Mouse (Mus musculus) cerebellum, adult 11 months (tissue): Measurements from ENCODE around the gene Gm20696.

Experiments
- DNase-seq: peaks from one replicate; pipeline ENCODE4 v3.0.0; 2022

The Gm20696 gene

DNA sequence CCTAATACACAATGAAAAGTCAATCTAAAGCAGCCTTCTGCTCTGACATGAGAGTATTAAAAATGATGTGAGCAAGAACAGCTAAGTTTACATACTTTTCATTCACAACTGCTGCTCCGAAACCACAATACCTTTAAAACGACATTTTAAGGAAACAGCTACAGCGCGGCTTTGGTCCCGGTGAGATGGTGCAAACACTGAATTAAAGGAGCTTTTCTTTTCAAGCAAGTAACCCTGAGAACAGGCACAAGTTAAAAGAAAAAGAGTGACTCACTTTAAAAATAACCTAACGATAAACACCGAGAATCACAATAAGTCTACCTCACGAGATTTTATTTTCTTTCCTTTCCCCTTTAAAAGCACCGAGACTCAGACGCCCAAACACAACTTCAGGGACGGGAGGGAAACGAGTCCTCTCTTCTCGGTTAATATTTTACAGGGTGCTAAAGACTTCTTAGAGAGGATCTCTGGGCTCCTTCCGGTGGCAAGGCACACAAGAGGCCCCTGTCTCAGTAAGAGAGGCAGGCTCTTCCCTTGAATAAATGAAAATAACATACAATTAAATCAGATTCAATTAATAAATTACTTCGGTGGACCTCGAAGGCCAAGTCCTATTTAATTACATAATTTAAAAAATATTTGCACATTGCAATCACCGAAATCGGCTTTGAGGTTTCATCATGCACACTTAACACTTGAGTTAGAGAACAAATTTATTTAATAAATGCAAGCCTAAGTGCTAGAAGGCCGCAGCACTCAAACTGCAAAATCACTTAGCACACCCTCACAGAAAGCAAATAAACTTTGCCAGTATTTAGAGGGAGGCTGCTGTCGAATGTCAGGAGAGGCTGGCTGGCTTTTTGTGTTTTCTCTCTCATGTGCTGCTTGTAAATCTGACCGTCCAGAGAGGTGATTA is 391.0 kb downstream of the Gm20696 start:
- DNase-seq: no peak

DNA sequence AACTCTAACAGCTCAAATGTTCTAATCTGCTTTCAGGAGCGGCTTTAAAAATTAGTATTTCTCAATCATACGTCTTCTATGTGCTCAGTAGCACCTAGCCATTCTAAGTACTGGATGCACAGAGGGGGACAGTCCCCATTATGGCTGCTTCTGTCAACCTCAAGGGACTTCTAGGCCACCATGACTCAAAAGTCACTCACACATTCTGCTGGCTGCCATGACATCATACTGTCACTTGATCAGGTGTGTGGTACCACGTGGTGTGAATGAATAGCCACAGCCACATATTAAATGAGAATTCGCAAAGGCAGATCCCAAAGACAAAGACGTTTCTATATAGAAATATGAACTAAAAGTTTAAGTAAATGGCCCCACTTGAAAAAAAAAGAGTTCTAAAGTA is 391.9 kb downstream of the Gm20696 start:
- no peak for DNase-seq

DNA sequence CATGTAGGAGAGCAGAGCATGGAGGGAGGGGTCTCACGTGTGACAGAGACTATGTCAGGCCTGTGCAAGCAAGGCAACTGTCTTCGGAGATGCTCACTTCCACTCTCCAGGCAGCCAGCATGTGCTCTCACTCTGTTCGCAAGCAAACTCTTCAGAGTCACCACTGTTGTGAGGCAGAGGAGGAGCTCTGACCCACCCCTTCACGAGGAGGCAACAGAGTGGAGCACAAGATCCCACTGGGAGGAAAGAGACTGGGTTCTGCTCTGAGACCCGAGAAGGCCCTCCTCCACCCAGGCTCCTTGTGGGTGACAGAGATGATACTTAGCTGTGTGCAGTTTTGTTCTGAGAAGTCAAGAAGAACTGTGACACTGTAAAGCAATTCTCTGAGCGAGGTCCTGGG is 392.4 kb downstream of the Gm20696 start:
- DNase-seq: no peak

DNA sequence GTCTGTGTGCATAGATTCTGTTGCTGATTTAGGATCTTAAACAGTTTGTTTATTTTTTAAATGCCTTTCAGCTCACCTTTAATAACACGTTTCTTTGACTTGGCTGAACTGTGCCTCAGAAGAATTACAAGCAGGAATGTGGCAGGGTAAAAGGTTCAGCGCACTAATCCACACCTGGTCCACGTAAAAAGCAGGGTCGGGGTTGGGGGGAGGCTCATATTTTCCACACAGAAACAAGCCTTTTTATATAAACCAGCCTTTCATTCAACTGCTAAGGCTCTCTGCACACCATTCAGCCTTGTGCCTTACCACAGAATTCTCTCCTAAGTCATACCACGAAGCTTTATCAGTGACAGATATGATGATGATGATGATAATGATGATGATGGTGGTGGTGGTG is 393.4 kb downstream of the Gm20696 start:
- DNase-seq: no peak

DNA sequence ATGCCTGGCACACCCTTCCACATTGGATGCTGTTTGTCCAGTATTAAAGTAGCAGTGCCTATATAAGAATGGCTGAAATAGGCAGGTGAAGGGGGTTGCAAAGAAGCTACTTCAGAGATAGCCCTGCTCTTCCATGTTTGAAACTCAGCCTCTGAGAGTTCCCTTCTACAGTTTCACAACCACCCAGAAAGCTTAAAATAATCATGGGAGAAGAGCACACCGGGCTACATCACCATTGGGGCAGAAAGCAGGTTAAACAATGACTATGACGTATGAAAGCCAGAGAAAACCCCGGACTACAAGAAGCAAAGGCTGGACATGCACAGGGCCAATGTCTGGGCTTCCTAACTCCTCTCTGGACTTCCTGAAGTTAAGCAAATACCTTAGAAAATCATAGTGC is 394.4 kb downstream of the Gm20696 start:
- DNase-seq: no peak

DNA sequence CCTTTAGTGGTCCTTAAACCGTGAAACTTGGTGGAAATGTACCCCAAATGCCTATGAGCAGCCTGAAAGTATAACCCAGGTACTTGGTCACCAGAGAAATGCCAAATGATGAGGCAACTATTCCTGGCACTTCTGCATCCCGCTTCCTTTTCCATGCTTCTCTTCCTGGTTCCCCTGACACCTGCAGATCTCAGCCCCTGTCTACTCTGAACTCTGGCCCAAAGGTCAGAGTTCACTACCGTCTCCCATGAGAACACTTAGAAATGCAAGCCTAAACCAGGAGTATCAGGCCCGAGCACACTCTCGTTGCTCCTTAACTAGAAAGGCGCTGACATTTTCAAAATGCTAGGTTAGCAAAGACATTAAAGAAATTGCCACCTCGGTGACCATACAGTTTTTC is 394.9 kb downstream of the Gm20696 start:
- DNase-seq: no peak

DNA sequence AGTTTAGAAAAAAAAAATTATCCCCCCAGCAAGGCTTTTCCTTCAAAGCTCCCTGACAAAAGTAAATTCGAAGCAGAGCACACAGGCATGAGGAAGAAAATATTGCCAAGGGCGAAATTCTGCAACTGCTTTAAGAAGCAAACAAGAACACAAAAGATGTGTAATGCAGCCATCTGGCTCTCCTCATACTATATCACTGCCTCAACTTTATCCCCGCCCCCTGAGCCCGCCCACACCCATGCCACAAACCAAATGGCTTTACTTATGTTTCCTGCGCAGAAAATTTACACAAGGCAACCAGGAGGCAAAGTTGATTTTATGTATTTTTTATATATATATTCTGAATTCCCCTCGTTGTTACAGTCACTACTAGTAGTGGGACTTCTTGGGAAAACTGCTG is 396.7 kb downstream of the Gm20696 start:
- no peak for DNase-seq

DNA sequence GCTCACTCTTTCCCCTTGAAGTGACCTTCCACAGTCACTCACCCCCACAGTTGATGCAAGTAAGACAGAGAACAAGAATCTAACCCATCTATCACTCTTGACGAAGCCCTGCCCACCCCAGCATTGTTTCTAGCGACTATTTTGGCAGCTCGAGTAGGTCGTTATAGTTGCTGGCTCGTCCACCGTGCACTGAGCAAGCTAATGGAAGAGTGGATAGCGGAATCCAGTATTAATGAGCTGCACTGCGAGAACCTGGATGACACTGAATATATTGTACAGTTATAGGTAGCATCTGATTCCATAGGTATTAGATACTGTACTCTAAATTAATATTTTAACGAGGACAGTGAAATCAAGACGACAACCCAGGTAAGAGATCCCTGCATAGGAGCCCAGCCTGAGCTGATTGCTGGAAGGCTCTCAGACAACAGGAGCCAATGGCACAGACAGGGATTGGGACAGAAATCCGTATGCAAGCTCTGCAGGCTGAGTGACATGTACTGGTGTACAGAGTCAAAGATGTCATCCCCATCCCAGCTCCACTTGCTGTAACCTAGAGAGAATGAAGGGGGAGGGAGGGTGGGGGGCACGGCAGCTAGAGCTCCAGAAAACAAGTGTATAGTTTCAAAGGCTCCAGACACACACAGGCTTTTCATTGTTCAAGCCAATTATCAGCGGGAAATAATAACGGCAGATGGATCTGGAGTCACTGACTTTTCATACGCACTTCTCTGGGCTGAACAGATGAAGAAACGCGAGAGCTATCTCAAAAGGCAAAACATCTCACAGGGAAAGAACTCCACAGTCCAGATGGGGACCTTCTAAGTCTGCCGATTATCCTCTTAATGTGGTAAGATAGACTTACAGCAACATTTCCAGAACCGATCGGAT is 398.2 kb downstream of the Gm20696 start:
- DNase-seq: no peak

DNA sequence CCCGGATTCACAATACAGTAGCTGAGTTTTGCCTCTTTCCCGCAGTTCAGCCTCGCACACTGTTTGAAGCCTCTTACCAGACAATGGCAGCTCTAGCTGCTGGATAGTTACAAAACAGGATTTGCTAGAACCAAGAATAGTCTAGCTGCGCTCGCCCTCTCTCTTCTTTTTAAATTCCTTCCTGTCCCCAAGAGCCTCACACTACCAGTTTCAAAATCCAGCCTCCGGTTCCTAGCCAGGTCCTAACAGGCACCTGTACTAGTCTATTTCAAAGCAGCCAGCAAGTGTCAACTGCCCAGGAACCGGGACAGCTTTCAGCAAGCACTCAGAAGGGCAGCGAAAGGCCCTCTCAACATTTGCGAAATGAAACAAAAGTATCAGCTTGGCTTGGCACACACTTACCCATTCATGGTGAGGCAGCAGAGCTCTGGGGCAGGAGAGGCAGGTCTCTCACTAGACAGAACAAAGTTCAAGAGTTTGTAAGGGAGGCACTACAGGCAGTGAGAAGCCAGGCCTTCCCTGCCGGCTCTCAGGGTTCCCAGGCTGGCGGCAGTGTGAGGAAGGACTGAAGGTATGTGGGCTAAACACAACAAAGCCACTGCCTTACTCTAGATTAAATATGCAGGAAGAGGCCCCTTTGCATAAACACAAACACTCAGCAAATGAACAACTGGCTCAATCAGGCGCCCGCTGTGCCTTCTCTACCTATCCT is 400.5 kb downstream of the Gm20696 start:
- DNase-seq: no peak

DNA sequence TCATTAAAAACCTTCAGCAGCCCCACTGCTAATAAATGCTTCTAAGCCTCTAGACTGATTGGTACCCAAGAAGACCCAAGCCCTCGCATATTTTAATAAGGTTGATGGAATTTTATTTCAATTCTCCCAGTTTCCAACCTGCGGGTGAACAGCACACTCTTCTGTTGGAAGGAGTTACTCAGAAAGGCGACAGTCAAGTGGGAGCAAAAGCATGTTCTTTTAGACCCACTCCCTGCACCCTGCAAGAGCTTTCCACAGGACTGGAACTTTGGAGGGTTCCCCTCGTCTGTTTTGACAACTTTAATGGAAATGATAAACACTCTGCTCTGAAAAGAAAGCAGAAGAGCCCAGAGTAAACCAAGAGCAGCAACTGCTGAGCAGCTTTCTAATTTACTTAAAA is 401.4 kb downstream of the Gm20696 start:
- no peak for DNase-seq

DNA sequence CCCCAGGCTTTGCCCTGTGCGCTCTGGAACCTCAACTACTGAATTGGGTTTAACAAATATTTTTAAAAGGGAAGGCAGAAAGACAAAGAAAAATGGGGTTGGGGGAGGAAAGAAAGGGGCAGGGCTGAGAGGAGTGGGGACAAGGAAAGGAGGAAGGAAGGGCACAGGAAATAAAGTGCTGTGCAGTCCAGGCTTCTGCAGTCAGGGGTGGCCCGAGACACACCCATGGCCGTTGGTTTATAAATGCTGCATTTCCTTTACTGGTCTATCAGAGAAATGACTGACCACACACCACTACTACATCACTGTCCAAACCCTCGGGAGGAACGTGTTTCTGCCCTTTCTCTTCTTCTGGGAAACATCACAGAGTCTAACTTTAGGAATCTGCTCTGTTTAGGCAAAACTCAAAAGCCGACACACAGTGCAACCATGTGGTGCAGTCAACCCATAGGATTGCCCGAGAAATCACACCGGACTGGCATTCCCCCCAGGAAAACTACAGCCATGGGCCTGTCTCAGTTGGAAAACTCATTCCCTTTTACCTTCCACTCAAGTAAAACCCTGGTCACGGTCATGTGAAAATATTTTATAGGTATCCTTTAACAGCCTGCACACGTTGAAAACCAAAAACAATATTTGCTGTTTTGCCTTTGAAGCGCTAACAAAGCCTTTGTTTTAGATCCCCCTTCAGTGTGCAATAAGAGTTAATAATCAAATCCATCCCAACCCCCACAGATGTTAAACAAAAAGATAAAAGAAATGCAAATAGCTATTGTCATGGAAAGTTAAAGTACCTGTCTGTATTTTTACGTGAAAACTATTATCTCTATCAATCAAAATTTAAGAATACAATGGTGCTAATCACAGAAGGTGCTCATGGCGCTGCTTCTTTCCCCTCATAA is 402.2 kb downstream of the Gm20696 start:
- DNase-seq: no peak

DNA sequence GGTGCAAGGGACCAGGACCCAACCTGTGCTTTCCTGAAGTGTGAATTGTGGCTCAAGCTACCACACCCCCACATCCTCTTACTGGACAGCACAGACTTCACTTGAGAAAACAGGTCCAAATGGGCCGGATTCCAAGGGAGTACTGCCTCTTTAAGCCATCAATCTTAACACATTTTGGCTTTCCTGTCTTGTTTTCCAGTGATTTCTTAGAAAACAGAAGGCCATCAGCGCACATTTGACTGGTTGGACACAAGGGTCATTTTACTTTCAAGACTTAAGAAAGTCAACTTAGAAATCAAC is 402.8 kb downstream of the Gm20696 start:
- DNase-seq: no peak

DNA sequence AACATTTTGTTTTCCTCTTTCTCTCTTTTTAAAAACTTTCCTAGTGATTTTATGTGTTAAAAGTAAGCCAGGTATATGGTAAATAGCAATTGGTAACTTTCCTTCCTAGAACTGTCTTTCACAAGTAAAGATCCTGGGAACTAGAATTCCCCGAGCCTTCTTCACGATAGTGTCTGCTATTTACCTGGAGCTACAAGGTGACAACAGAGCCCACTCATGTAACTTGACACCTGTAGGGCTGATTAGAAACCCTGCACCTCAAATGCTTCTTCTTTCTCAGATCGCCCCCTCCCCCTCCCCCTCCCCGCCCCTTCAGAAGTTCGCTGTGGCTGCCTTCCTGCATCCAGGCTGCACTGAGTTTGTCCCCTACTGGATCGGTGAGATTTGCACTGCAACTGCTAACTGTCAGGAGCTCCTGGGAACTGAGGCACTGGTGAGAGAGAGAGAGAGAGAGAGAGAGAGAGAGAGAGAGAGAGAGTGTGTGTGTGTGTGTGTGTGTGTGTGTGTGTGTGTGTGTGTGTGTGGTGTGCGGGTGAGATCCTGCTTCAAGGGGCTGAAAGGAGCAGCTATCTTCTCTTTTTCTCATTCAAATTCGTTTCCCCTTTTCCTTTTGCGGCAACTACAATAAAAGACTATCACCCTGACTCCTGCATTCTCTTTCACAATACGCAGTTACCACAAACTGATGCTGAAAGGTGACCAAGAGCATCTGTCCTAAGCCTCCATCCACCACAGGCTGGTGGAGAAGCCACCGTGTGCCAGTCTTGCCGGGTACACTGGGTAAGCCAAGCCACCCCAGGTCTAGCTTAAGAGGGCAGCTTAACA is 403.3 kb downstream of the Gm20696 start:
- DNase-seq: no peak

DNA sequence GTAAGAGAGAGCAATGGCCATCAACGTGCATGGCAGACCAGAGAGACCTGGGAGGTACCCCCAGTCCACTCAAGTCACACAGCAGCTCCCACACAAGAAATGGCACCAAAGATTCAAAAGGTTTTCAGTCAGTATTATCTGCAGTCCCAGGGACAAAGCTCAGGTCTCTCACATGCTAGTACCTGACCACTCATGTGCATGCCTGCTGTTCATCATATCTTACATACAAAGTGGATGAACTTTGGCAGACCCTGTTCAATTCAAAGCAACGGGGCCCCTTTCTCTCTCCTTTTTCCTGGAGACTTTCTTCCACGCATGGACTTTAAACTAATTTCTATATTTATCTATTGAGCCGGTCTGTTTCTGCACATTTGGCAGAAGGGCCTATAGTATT is 404.9 kb downstream of the Gm20696 start:
- no peak for DNase-seq

DNA sequence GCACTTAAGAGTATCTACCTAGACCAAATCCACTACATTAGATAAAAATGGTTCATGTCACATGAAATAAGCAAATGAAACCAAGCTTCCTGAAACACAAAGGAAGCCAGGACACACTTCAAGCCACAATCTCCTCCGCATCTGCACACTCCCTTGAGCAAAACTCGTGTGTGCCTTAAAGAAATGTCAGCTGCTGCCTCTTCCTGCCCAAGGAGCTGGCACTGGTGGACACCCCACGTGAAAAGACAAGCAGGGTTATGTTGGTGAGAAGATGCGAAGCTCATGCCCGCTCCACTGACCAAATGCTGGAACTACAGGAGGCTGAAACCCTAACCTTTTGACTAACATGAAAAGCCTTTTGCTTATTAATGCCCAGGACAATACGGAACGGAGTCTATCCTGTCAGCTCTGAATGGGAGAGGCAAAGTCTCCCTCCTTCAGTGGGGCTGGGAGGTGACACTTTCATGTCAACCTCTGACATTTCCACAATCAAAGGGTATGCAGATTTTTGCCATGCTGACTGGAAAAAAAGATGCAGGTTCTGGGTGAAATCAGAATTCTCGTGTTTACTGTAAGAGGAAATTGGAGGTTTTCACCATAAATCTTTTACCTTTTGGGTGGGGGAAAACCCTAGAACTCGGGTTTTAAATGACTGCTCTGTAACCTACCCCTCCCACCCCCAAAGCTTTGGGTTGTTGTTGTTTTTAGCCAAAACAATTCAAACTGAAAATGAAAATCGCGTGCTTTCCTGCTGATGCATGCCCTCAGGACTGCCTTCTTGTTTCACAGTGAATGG is 405.5 kb downstream of the Gm20696 start:
- no peak for DNase-seq

DNA sequence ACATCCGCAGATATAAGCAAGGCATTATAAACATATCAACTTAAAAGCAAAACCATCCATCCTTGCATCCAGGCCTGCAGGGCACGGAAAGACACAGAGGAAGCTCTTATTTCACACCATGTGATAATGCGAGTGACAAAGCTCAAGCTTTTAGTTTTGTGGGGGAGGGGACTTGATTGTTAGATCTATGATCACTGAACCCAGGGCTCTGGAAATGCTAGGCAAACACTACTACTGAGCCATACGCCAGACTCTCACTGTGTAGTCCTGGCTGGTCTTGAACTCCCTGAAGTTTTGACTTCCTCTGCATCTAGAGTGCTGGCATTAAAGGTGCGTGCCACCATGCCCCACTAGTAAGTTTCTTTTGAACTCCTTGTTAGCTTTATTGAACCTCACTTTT is 408.3 kb downstream of the Gm20696 start:
- no peak for DNase-seq

DNA sequence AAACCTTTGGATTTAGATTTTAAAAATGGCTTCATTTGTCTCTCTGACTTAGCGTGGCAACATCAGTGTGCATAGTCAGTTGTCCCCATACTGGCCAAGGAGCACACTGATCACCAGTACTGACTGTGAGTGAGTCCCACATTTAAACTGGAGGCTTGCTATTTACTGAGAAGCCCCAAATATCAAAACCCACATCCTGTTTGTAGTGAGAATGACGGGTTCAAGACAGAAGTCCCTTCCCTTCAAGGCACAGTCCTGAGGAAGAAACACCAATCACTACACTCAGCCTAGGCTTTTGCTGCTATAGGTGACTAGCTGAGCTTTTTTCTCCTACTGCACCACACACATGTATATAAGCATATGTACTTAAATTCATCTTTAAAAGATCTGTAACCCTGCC is 408.9 kb downstream of the Gm20696 start:
- DNase-seq: no peak

DNA sequence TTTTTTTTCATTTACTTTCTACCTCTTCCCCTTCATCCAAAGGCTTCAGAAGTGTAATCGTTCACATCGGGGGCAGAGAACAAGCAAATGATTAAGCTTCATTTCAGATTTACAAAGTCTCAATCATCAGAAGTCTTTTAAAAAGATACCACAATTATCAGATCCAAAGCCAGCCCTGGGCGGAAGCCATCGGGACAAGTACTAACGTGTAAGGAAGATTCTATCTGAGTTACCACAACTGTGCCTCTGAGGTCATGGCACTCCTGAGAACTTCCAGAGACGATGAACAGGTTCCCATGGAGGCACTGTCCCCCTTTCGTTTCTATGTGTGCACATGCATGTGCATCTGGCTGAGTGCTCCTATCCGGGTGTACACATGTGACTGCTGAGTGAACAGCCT is 413.3 kb downstream of the Gm20696 start:
- DNase-seq: no peak

DNA sequence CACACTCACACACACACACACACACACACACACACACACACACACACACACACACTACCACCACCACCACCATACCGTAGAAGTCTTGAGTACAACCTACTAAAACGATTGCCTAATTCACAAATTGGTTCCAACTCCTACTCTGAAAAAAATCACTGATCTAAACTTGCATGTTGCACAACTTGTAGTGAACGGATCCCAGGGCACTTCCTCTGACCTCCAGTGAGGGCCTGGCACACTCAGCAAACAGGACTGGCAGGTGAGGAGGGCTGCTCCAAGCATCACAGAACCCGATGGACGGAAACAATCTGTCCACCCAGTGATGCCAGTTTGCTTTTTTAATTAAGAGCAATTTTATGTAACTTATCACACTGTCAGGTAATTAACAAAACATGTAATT is 413.8 kb downstream of the Gm20696 start:
- DNase-seq: no peak

DNA sequence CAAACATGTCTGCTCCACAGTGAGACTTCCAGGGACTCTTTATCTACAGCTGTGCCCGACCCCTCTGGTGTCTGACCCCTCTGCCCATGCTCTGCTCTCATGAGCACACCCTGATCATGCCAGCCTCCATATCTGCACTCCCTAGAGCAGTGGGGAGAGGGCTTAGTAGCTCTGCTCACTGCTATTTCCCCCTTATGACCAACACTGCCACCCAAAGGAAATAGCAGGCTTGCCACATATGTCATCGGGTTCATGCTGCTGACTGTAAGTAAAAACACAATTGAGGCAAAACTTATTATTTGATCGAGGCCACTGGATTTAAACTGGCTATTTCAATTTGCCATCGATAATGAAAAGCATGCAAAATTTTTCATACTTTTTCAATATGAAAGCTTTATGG is 414.7 kb downstream of the Gm20696 start:
- no peak for DNase-seq

DNA sequence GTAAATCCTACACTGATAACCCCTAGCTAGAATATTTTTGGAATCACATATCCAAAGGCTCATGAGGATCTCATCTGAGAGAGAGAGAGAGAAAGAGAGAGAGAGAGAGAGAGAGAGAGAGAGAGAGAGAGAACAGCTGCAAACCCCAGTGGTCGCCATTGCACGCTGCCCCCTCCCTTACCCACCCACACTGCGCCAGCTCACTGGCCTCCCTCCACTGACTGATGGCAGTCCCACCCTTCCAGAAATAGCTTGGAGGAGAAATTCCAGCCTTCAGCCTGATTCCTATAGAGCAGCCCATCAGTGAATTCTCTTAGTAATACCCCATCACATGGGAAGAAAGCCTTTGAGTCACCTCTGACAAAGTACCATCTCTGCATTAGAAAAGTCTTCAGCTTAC is 415.4 kb downstream of the Gm20696 start:
- no peak for DNase-seq
